Mouse (Mus musculus) retina, adult 2 months (tissue): Measurements from ENCODE around the gene Pdcd5.

Experiments
- DNase-seq: peaks from one replicate; pipeline ENCODE4 v3.0.0-alpha.2; 2012; ENCODE audit warnings: low read depth, low spot score

Pdcd5 gene

GRCm38 (mm10) chr7:35646317-35647081 lies 822 bp downstream of the Pdcd5 start:
- DNase-seq: no peak

- DNase-seq: no peak
These were observed 7.2 kb downstream of the Pdcd5 start for GRCm38 (mm10) chr7:35640072-35640471.

- no peak for DNase-seq
These were observed 10.4 kb downstream of the Pdcd5 start for GRCm38 (mm10) chr7:35636874-35637273.

- no peak for DNase-seq
These were observed 11.1 kb downstream of the Pdcd5 start for GRCm38 (mm10) chr7:35636229-35636628.

- DNase-seq: no peak
These were observed 18.8 kb downstream of the Pdcd5 start for GRCm38 (mm10) chr7:35628496-35628895.

GRCm38 (mm10) chr7:35627371-35627770 lies 19.9 kb downstream of the Pdcd5 start:
- no peak for DNase-seq

GRCm38 (mm10) chr7:35626038-35626437 lies 21.3 kb downstream of the Pdcd5 start:
- DNase-seq: no peak

- DNase-seq: no peak
These were observed 24.7 kb downstream of the Pdcd5 start for GRCm38 (mm10) chr7:35622626-35623025.

- DNase-seq: no peak
These were observed 29.8 kb downstream of the Pdcd5 start for GRCm38 (mm10) chr7:35617513-35617912.

GRCm38 (mm10) chr7:35609245-35609644 lies 38.1 kb downstream of the Pdcd5 start:
- no peak for DNase-seq

- DNase-seq: no peak
These were observed 40.5 kb downstream of the Pdcd5 start for GRCm38 (mm10) chr7:35606816-35607215.

GRCm38 (mm10) chr7:35602766-35603165 lies 44.6 kb downstream of the Pdcd5 start:
- DNase-seq: no peak

- no peak for DNase-seq
These were observed 46.2 kb downstream of the Pdcd5 start for GRCm38 (mm10) chr7:35601106-35601505.

- no peak for DNase-seq
These were observed 47.3 kb downstream of the Pdcd5 start for GRCm38 (mm10) chr7:35600031-35600430.

GRCm38 (mm10) chr7:35599492-35599891 lies 47.8 kb downstream of the Pdcd5 start:
- no peak for DNase-seq

- DNase-seq: no peak
These were observed 53.0 kb downstream of the Pdcd5 start for GRCm38 (mm10) chr7:35594311-35594710.
